Mouse (Mus musculus) spleen, adult 18-20 months (tissue): ENCODE results near the gene Ndufs3.

Source experiments
- DNase-seq, 2 experiments: peaks; one replicate each; pipeline ENCODE4 v3.0.0; 2022; ENCODE audit warnings: mixed read lengths in 2 of 2

Ndufs3 gene

GRCm38 (mm10) chr2:90847681-90848050 lies 57.0 kb downstream of the Ndufs3 start:
- DNase-seq: no peak

- peak; percentile 98 to 99 for DNase-seq
These were observed 57.5 kb downstream of the Ndufs3 start, which contains the start of gene Mtch2 for GRCm38 (mm10) chr2:90846955-90847680. TSS of gene Mtch2 (plus strand) at chr2:90847155.

GRCm38 (mm10) chr2:90846597-90846954 lies 58.1 kb downstream of the Ndufs3 start:
- DNase-seq: no peak

GRCm38 (mm10) chr2:90846171-90846570 lies 58.5 kb downstream of the Ndufs3 start:
- no peak for DNase-seq

GRCm38 (mm10) chr2:90845234-90845633 lies 59.4 kb downstream of the Ndufs3 start:
- no peak for DNase-seq
